Comparison of ENCODE assay signal across 15 mouse cellular contexts in the genomic region with DNA sequence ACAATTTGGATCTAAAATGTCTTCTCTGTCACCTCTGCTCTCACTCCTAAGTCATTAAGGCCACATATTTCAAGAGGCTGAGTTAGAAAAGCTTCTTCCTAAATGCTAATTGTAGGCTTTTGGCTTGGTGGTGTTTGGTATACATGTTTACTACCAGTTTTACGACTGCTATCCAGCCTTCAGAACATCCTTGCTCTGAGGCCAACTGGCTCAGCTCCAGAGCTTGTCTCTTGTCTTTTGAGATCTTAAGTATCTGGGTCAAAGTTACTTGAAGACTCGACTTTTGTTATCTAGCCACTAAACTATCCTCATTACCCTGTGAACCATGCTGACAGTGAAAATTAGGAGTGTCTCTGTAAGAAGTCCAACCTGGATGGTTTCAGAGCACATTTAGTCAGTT. TPM values are rescaled to one million over a fixed set of nuclear protein-coding genes. Genes with fewer than 3 reads are reported as not detected.
DNase-seq lines count a peak whose midpoint lies in the region; ATAC-seq lines count a peak whose summit lies in the region.
"Had no signal": no experiment of that assay in that cellular context is flagged by ENCODE, and none has a peak within 500 bp of the region (broad histone marks: within the 10 kb centered on the region; RNA-seq: fewer than 3 reads in every experiment).

No protein-coding gene starts in this region.

- no peak overlapping the region for H3K27ac ChIP-seq in limb, embryonic 10.5 days
- H3K27ac ChIP-seq: embryonic facial prominence, embryonic 13.5 days; forebrain, embryonic 15.5 days had no signal

- ATAC-seq in erythroblast, adult 5-6 weeks (replicated peaks; ENCODE audit: low FRiP score, poor library complexity, severe bottlenecking) = no peak
- ATAC-seq: forebrain, embryonic 15.5 days had no signal

- intact Hi-C loops in gastrocnemius, postnatal 36 days (cut with DNase I) = no loop called here
- intact Hi-C loops in gastrocnemius, postnatal 14 days (cut with DNase I; ENCODE audit: low total_unique reads) = no loop called here

- no peaks in the 10 kb centered on the region for H3K4me1 ChIP-seq in limb, embryonic 10.5 days
- H3K4me1 ChIP-seq: embryonic facial prominence, embryonic 13.5 days; forebrain, embryonic 15.5 days had no signal

- H3K9me3 ChIP-seq in limb, embryonic 10.5 days (replicated peaks) = no peaks in the 10 kb centered on the region
- H3K9me3 ChIP-seq: embryonic facial prominence, embryonic 13.5 days; forebrain, embryonic 15.5 days; G1E had no signal

- H3K4me3 ChIP-seq in limb, embryonic 10.5 days = no peak overlapping the region
- H3K4me3 ChIP-seq: embryonic facial prominence, embryonic 13.5 days; forebrain, embryonic 15.5 days had no signal

- 62% methylated on average over 2 of the region's 2 CpGs for WGBS in limb, embryonic 10.5 days

- no peaks in the 10 kb centered on the region for H3K36me3 ChIP-seq in limb, embryonic 10.5 days
- H3K36me3 ChIP-seq: embryonic facial prominence, embryonic 13.5 days; forebrain, embryonic 15.5 days; G1E had no signal

- no peaks in the 10 kb centered on the region for H3K27me3 ChIP-seq in limb, embryonic 10.5 days (ENCODE audit: low read depth, poor library complexity, severe bottlenecking)
- H3K27me3 ChIP-seq: embryonic facial prominence, embryonic 13.5 days; forebrain, embryonic 15.5 days had no signal

- DNase-seq in gastrocnemius, postnatal 10 days = peak; percentile 5
- no peak for DNase-seq in gastrocnemius, postnatal 36 days
- peak; percentile 34 for DNase-seq in adipocyte (ENCODE audit: low spot score)
- DNase-seq in gastrocnemius, postnatal 14 days = peak; percentile 13
- DNase-seq in kidney, postnatal 36 days = peak; percentile 76
- DNase-seq in limb, embryonic 10.5 days (ENCODE audit: low spot score) = no peak
- no peak for DNase-seq in heart, adult 11 months
- DNase-seq: B cell, adult 2 months; cerebellum, postnatal 36 days; heart, postnatal 10 days; right cerebral cortex, postnatal 4 days had no signal

RNA-seq across cellular contexts. Expression of a gene that starts 44.0 kb away (rescaled TPM):
- 10 to 100 TPM; 19.6 to 21.7 TPM for total RNA-seq in gastrocnemius, postnatal 10 days (2021)
- 10 to 100 TPM in 1 of 2 experiments, 1 to 10 TPM in 1; 8.9 to 10.6 TPM for total RNA-seq in gastrocnemius, postnatal 36 days (2021)
- 10 to 100 TPM; 15.4 to 18.1 TPM for total RNA-seq in gastrocnemius, postnatal 14 days (2021)
- 2.7 and 3.5 TPM in 2 replicates for polyA plus RNA-seq in limb, embryonic 10.5 days (2016; fragmentation: Nextera tagmentation; extraction: Ambion mirVana)
- total RNA-seq in erythroblast, adult 5-6 weeks (2015; ENCODE audit: low replicate concordance) = 127 and 129 TPM in 2 replicates
- 163 and 164 TPM in 2 replicates for total RNA-seq in erythroblast, adult 5-6 weeks (2017; ENCODE audit: low replicate concordance)

Comparison
In these comparisons a context has a peak if more than half of its experiments do, and no peak if none do; other contexts are left out.
1. DNase-seq: peak in gastrocnemius, postnatal 10 days (single experiment), adipocyte (single experiment), gastrocnemius, postnatal 14 days (single experiment) and kidney, postnatal 36 days (2 of 2); none in gastrocnemius, postnatal 36 days (0 of 2), limb, embryonic 10.5 days (single experiment) and heart, adult 11 months (single experiment).
2. RNA of a gene that starts 44.0 kb away (total RNA-seq): 127 to 164 TPM in erythroblast, adult 5-6 weeks; 19.6 to 21.7 TPM in gastrocnemius, postnatal 10 days, 15.4 to 18.1 TPM in gastrocnemius, postnatal 14 days and 8.9 to 10.6 TPM in gastrocnemius, postnatal 36 days; every median in the first group is over 4 times any median in the second.